Mouse (Mus musculus) MN1 (cell line): ENCODE measurements around the gene Ccs.
"Not testable (repeated sequence)": the region's sequence is repeated elsewhere in the genome, so short reads cannot be mapped to it uniquely, and the experiment has no call there.

Source experiments
- DNase-seq: peaks from one replicate; pipeline ENCODE4 v3.0.0-alpha.2; 2016; ENCODE audit warnings: low spot score

Ccs gene

DNA sequence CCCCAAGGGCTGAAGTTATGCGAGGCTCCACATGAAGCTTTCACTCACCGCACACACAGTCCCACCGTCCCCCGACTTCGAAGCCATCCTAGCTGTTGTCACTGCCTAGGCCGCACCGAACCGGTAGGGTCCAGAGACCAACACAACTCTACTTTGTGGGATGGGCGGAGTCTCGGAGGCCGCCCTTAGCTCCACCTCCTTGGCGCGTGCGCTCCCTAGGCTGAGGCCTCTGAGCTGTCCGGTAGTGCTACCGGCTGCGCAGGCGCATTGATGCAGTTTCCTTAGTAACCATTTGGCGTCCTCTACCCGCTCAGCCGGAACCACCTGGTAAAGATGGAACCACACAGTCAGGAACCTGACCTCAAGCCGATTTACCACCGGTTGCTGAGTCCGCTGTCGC lies at the start of gene Ccs, which contains the start of gene Ccdc87:
Ccs (minus strand) TSS at position 184 of the 400 bp plus-strand sequence.
Ccdc87 (plus strand) TSS at position 218 of the 400 bp plus-strand sequence.
- DNase-seq, result peak; percentile 90

DNA sequence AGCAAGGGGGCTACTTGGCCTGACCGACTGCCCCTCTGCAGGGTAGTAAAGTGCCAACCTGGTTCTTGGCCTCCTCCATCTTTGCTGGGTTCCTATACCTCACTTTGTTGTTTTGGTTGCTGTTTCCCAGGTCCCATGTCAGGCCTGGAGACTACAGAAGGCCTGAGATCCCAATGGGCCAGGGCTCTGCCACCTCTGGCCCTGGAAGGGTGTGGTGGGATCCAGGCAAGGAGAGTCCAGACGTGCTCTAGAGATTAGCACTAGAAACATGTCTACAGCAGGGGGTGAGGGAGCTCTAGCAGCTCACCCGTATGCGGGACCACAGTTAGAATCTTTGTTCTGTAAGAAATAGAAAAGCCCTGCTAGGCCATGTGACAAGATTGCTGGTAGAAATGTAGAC lies 44.8 kb upstream of the Ccs start:
- DNase-seq, result no peak

DNA sequence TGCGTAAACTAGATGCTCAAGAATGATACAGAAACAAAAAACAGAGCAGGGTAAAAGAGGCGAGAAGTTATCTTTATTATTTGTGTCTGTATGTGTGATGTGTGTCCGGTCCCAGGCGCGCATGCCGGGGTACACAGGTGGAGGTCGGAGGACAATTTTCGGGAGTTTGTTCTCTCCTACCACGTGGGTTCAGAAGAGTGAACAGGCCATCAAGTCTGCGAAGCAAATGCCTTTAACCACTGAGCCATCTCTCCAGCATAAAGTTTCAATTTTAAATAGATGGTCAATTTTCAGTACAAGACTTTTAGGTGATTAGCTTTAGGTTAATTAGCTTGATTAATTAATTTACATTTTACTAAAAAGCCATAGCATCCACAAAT lies 40.2 kb upstream of the Ccs start:
- DNase-seq, result no peak

DNA sequence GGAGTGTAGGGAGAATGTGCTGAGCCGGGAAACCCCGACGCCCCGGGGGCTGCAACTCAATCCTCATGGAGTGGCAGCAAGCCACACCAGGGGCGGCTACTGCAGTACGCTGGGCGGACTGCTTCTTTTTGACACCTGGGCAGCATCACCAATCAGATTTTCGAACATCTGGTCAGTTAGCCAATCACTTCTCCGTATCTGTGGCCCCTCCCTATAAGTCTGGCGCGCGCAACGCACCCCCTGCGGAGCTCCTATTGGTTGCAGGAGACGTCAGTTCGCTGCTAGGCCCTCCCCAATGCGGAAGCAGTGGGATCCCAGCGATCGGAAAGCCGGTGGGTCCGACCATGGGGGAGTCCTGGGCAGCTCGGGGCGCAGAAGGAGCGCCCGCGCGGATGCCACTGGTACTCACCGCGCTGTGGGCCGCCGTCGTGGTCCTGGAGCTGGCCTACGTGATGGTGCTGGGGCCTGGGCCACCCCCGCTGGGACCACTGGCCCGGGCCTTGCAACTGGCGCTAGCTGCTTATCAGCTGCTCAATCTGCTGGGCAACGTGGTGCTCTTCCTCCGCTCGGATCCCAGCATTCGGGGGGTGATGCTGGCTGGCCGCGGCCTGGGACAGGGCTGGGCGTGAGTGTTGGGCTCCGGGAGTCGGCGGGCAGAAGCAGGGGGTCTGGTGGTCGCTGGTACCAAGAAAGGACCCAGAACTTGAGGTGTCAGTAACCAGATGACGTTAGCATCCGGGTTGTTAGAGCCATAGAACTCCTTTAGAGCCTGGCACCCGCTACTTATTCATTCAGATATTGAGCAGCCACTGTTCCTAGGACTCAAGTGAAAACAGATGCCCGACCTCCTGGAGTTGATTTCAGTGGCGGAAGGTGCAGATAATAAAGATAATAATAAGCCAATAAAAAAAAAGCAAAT lies 39.5 kb upstream of the Ccs start, which contains the start of gene Zdhhc24:
Zdhhc24 (plus strand) TSS at position 264 of the 919 bp plus-strand sequence.
- peak; percentile 91 for DNase-seq

DNA sequence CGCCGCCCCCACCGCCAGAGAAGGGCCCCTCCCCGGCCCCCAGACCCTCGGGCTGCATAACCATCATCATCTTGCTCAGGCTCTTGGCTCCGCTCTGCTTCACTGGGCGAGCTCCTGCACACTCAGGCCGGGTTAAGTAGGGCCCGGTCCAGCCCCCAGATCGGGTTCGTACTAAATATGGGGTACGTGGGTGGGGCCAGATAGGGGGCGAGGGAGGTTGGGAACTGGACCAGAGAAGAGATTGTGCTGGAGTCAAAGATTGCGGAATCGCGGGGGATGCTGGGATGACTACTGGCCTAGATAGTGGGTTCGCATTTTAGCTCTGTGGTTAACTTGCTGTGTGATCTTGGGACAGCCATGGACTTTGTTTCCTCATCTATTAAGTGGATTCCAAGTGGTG lies 38.7 kb upstream of the Ccs start, which contains the start of gene Actn3:
Actn3 (minus strand) TSS at position 125 of the 400 bp plus-strand sequence.
- DNase-seq, result no peak

DNA sequence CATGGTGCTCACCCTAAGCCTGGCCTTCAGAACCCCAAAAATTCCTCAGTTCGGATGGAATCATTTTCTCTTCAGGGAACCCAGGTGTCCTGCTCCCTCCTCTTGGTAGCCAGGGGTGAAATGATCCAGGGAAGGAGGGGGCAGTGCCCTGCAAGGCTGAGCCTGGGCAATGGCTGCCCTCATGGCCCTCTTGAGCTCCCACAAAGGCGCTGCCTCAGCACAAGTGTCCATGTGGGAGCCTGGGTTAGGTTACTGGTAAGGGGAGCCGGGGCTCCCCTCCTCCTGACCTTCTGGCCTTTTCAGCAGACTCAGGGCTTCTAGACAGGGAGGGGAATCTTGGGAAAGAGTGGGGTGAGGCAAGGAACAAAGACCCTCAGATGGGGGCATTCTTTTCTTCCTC lies 37.6 kb upstream of the Ccs start:
- no peak for DNase-seq

DNA sequence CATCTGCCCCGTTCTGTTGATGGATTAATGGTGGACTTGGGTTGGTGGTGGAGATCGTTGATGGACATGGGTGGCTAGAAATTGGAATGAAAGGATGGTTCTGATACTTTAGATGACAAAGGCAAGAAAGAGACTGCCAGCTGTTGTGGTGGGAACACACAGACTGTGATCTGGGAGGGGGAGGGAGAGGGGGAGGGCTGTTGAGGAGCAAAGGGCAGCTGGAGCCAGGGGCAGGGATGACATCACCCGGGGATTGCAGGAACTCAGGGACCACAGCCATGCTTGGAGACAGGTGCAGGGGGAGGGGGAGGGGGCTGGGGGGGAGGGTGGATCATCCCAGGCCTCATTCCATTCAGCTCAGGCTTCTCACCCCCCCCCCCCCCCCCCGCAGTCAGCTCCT lies 37.1 kb upstream of the Ccs start:
- no peak for DNase-seq

DNA sequence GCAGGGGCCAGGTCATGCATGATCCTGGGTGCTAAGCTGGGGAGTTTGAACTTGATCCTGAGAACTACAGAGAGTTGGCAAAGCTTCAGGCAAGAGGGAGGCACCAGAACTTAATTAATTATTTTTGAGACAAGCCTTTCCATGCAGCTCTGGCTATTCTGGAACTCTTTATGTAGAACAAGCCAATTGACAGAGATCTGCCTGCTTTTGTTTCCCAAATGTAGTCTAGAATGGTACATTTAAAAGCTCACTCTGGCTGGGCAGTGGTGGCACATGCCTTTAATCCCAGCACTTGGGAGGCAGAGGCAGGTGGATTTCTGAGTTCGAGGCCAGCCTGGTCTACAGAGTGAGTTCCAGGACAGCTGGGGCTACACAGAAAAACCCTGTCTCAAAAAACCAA lies 35.5 kb upstream of the Ccs start:
- DNase-seq, result not testable (repeated sequence)

DNA sequence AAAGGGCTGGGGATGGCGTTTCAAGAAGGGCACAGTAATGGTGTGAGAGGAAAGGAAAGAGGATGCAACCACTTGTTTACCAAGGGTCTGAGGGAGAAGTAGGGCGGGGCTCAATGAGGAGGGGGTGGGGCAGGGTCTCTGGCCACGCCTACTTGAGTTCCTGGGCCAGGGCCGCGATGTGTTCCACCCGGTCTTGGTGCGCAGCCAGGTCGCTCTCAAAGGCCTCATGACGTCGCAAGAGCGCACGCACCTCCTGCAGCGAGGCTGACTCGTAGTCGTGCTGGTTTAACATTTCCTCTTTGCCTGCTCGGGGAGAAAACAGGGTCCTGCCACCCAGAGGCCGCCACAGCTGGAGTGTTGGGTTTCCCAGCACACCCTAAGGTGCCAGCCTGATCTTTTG lies 26.0 kb upstream of the Ccs start:
- DNase-seq, result no peak

DNA sequence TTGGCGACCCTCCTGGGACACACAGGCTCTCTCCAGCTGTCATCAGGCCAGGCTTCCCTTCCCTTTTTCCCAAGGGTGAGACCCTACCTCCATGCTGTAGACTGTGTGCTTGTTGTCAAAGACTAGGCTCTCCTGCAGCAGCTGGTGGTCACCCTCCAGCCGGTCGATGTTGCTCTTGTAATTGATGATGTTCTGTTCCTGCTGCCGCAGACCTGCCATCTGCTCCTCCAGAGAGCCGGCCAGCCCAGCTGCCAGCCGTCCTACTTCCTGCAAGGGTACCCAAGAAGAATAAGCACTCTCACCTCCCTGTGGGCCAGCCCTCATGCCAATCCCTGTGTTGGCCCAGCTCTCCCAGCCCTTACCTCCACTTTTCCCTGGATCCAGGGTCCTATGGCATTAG lies 23.9 kb upstream of the Ccs start:
- DNase-seq, result no peak

DNA sequence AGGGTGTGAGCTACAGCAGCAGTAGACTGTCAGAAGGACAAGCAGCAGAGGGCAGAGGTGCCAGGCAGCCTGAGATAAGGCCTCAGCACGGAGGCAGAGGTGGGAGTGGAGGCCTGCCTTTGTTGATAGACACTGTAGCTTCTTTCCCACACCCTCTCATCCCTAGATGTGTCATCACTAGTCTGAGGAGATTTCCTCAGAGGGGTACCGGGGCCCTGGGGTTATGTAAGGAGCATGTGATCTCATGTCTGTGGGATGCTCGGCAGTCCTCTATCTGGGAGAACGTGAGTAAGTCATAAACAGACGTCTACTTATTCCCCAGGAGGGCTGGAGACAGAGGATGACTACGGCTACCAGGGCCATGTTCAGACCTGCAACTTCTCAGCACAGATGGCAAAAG lies 19.9 kb upstream of the Ccs start:
- no peak for DNase-seq

DNA sequence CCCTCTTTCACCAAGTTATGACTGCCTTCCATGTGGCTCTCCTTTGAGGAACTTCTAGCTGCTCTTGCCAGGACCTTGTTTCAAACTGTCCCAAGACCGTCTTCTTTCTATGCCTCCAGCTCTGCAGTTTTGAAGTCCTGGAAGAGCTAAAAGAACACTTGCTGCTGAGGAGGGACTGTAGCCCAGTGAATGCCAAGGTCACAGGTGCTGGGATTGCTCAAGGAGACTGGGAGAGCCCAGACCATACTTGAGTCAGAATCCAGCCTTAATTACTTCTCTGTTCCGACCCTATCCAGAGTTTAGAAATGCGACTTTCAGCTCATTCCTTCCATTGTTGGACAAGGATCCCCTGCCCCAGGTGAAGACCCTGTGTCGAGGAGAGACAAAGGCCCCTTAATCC lies 16.8 kb upstream of the Ccs start:
- DNase-seq, result no peak

DNA sequence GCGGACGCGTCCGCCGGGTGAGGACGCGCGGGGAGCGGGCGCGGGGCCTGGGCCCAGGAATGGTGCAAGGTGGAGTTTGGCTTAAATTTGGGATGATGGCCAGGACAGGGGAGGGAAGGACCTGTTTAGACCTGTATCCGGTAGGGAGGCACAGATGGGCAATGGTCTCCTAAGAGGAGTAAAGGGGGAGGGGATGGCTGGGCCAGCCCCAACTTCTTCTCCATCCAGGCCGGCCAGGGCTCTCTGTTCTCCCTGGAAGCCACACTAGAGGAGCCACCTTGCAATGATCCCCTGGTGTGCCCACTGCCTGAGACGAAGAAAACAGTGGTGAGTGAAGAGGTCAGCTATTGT lies 16.3 kb upstream of the Ccs start:
- no peak for DNase-seq

DNA sequence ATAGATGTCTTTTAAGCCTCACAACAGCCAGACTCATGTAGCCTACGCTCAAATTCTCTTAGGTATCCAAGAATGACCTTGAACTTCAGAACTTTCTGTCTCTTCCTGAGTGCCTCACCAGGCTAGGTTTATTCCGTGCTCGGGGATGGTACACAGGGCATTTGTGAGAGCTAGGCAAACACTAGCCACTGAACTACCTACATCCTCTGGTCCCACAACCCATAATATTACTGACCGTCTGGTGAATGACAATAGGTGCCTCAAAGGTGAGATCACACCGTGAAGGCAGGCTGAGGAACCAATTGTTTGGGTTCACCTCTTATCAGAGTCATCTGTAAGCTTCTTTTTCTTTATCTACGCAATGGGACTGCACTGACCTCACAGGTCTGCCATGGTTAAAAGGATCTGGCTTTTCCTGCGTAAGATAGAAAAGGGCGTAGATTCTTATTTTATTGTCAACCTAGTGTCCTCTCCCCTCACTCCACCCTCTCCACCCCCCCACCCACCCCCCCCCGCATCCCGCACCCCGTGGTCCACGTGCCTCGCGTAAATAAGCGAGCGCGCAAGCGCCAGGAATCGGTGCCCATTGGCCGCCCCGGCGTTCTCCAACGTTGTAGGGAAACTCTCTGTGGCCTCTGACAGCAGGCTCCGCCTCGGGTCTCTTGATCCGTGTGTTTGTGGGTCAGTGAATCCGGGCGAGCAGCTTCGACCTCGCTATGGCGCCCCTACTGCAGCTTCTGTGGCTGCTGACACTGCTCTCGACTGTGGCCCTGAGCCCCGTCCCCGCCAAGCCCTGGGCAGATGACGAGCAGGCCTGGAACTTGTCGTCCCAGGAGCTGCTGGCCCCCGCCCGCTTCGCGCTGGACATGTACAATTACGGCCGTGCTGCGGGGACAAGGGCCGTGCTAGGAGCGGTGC lies 15.7 kb upstream of the Ccs start, which contains the start of gene Ctsf:
Ctsf (plus strand) TSS at position 579 of the 918 bp plus-strand sequence.
- DNase-seq, result no peak

DNA sequence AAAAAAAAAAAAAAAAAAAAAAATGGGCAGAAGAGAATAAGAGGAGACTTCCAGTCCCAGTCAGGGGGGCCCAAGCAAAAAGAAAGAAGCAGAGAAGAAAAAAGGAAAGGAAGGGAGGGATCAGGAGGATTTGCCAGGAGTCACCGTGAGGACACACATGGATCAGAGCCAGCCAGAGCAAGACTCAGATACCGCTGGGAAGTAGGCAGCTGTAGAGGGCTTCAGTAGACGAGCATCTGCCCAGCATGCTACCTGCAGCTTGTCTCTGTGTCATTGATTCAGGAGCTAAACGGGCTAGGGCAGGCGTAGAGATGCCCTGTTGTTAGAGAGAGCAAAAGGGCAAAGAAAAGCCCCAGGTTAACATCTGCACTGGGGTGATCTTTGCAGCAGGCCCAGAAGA lies 11.1 kb upstream of the Ccs start:
- no peak for DNase-seq

DNA sequence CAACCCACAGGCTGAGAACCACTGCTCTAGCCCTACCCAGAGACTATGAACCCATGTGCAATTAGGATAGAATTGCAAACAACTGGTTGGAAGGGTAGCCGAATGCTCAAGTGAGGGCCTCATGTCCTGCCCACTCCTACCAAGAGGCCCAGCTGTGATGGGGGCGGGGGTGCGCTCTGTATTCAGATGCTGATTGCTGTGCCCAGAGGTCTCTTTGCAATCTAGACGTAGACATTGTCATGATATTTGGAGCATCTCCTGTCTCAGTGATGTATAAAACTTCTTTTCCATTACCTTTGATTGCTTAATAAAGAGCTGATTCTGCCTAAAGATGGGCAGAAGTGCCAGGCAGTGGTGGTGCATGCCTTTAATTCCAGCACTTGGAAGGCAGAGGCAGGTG lies 10.7 kb upstream of the Ccs start:
- no peak for DNase-seq

DNA sequence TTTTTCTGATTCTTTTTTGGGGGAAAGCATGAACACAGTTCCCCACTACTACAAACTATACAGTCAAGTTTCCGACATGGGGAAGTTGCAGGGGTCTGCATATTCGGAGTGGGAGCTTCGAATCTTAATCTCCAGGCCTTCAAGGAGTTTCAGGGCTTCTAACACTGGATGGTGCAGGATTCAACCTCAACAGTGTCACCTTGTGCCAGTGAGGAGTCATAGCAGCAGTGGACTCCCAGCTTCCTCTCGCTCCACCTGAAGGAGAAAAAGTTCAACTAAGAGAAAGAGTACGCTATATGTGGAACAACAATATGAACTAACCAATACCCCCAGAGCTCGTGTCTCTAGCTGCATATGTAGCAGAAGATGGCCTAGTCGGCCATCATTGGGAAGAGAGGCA lies 8.4 kb upstream of the Ccs start:
- peak; percentile 14 for DNase-seq

DNA sequence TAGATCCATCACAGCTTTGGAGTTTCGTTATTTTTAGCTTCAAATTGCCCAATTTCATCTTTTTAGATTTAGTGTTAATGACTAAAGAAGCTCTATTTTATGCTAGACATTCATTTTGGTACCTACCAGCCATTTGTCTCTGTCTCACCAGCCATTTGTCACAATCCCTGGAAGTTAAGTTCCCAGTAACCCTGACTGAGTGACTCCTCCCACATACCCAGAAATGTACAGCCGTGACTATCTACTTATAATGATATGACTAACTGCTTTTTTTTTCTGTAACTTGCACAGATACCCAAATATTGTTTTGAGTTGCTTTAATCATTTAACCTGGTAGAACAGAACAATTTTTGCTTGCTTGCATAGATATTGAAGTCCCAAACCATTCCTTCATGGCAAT lies 6.7 kb upstream of the Ccs start:
- no peak for DNase-seq

DNA sequence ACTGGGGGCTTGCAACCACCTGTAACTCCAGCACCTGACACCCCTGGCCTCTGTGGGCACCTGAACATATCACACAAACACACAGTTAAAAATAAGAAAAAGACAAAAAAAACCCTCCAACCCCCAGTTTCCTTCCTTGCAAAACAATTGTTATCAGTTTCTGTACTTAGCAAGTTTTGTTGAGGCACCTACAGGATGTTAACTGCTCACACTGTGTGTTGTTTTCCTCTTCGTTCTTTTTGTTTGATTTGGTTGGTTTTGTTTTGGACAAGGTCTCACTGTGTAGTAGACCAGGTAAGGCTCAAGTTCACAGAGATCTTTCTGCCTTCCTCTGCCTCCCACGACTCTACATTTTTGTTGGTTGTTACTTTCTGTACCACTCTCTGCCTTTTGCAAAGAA lies 3.5 kb upstream of the Ccs start:
- DNase-seq, result no peak

DNA sequence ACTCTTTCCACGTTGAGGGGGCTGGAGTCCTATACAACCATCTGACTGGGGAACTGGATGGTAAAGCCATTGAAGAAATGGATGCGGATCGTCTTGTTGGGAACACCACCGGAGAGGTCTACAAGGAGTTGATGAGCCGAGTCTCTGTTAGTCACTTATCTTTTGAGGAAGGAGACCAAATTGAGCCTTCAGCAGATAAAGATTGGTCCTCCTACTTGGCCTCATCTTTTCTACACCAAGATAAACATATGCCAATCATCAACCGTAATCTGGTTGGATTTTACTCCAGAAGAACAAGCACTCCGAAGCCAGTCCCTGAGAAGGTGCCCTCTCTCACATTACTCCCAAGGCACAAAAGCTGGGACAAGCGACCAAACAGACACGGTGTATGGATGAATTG lies 1.7 kb upstream of the Ccs start:
- no peak for DNase-seq

DNA sequence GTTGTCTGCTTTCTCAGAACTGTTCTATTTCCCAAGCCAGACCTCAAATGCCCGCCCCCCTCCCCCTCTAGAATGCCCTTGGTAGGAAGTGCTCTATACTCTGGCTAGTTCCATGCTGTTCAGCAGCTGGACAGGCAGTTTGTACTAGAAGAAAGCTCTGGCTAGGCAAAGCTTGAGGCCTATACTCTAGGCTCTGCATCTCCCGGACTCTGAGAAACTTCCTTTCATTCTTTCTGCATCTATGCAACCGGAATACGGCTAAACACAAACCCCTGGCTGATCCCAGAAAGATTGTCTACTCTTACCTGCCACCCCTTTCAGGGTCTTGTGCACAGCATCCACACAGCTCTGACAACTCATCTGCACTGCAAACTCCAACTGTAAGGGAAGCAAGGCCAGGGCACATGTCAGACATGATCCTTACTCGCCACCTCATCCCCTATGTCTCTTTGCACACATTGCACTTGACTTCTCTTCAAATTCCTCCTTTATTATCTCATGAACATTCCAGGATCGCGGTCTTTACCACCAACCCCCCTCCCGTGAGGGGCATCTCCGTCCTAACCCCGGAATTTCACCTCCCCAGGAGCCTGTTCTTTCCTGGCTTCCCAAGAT lies 499 bp downstream of the Ccs start:
- no peak for DNase-seq

DNA sequence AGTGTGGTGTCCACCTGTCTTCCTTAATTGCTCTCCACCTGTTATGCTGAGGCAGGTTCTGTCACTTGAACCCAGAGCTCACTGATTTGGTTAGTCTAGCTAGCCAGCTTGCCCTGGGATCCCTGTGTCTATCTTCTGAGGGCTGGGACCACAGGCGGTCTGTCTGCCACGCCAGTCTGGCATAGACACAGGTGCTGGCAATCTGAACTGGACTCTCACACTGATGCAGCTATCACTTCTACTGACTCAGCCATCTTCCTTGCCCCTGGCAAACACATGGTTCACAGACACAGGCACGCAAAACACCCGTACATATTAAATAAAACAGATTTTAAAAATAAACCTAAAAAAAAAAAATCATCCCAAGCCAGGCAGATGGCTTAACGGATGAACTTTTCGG lies 2.1 kb downstream of the Ccs start:
- no peak for DNase-seq
